Mouse (Mus musculus) liver, embryonic 11.5 days (tissue): ENCODE measurements around the gene Rem1. TPM values are rescaled to one million over a fixed set of nuclear protein-coding genes. Genes with fewer than 3 reads are reported as not detected.
"Not testable (repeated sequence)": the region's sequence is repeated elsewhere in the genome, so short reads cannot be mapped to it uniquely, and the experiment has no call there.

Source experiments
- ATAC-seq: fragments of 200-750 bp; cut with Nextera tagmentation; replicated peaks from 2 replicates; pipeline ENCODE4 v1.8.0; 2017; ENCODE audit warnings: moderate number of reproducible peaks, mild to moderate bottlenecking, moderate TSS enrichment, moderate library complexity; ENCODE audit not compliant: low FRiP score
- DNase-seq: peaks from one replicate; pipeline ENCODE4 v3.0.0-alpha.2; 2017; ENCODE audit warnings: low spot score
- H3K27ac ChIP-seq: fragments of 300-500 bp; sonication (generic); 2 replicates; pipeline ENCODE4 v1.5.1; 2014; ENCODE audit warnings: mild to moderate bottlenecking, low read depth, low read length, control low read depth
- H3K27me3 ChIP-seq: fragments of 300-500 bp; sonication (generic); replicated peaks from 2 replicates; pipeline ENCODE4 v1.6.1; 2014; ENCODE audit warnings: low read length, mixed read lengths; ENCODE audit not compliant: control insufficient read depth, insufficient read depth
- H3K36me3 ChIP-seq: fragments of 300-500 bp; sonication (generic); 2 replicates; pipeline ENCODE4 v1.6.1; 2014; ENCODE audit warnings: mild to moderate bottlenecking, low read length, moderate library complexity, mixed read lengths; ENCODE audit not compliant: control insufficient read depth, insufficient read depth
- H3K4me1 ChIP-seq: fragments of 300-500 bp; sonication (generic); replicated peaks from 2 replicates; pipeline ENCODE4 v1.6.1; 2014; ENCODE audit warnings: low read length, mixed read lengths; ENCODE audit not compliant: control insufficient read depth, insufficient read depth
- H3K4me2 ChIP-seq: fragments of 300-500 bp; sonication (generic); 2 replicates; pipeline ENCODE4 v1.6.1; 2014; ENCODE audit warnings: mild to moderate bottlenecking, control low read depth, moderate library complexity
- H3K4me3 ChIP-seq: fragments of 300-500 bp; sonication (generic); 2 replicates; pipeline ENCODE4 v1.5.1; 2014; ENCODE audit warnings: low read depth, low read length, control low read depth
- H3K9ac ChIP-seq: fragments of 300-500 bp; sonication (generic); 2 replicates; pipeline ENCODE4 v1.6.1; 2014; ENCODE audit warnings: low read depth, low read length, control low read depth
- H3K9me3 ChIP-seq: fragments of 300-500 bp; sonication (generic); 2 replicates; pipeline ENCODE4 v1.6.1; 2016; ENCODE audit warnings: low read length, inconsistent platforms, mixed read lengths; ENCODE audit not compliant: control insufficient read depth
- WGBS: fragments of 180-500 bp; shearing (Covaris S2); extraction: QIAGEN DNeasy Blood & Tissue Kit; methylation state at CpG from one replicate; pipeline ENCODE4 v1.1.7; 2014; 5-methylcytosine and 5-hydroxymethylcytosine counted together
- polyA plus RNA-seq: library from polyadenylated mRNA; unstranded; fragments of >200 nt; fragmentation: Nextera tagmentation; extraction: Ambion mirVana; gene quantifications from 2 replicates; pipeline ENCODE4 v1.2.1, GENCODE M21; 2014

The Rem1 gene
- polyA plus RNA-seq, 1 experiment from 2014 or later = 1.6 TPM

DNA sequence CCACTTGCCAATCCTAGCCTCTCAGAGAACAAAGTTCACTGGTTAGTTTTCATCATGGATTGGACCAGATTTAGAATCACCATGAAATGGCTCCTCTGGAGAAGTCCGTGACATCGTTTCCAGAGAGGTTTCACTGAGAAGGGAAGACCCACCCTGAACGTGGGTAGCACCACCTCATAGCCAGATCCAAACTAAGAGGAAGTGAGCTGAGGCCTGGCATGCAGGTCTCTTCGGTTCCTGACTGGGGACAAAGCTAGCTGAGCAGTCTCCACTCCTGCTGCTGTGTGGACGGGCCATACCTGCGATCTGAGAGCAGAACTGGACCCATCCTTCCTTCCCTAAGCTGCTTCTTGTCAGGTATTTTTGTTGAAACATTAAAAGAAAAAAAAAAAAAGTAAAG lies 34.4 kb downstream of the Rem1 start:
- no peaks in the 10 kb centered on the region for H3K36me3 ChIP-seq
- DNase-seq (no peak), ATAC-seq (no peak)
- H3K27ac ChIP-seq = no peak overlapping the region
- H3K27me3 ChIP-seq = no peaks in the 10 kb centered on the region
- 64% methylated on average over 6 of the region's 6 CpGs for WGBS
- H3K4me3 ChIP-seq = no peak overlapping the region
- no peak overlapping the region for H3K9ac ChIP-seq
- no peaks in the 10 kb centered on the region for H3K4me1 ChIP-seq
- no peaks in the 10 kb centered on the region for H3K9me3 ChIP-seq
- no peak overlapping the region for H3K4me2 ChIP-seq

DNA sequence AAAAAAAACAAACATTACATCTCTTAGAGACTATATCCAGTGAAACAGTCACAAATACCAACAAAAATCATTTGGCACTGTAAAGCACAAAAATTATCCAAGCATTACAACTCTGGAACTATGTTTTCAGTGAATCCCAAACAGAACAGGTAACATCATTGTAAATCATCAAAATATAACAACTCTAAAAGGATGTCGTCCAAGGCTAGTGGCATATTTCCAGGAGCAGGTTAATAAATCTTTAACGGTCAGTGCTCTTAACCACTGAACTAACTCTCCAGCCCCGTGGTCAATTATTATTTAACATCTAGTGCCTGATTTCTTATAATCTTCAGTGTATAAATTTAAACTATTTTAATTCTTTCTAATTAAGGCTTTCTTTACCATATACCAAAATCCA lies 39.4 kb downstream of the Rem1 start:
- 70% methylated on average over 3 of the region's 3 CpGs for WGBS
- not testable (repeated sequence) for H3K27me3 ChIP-seq

DNA sequence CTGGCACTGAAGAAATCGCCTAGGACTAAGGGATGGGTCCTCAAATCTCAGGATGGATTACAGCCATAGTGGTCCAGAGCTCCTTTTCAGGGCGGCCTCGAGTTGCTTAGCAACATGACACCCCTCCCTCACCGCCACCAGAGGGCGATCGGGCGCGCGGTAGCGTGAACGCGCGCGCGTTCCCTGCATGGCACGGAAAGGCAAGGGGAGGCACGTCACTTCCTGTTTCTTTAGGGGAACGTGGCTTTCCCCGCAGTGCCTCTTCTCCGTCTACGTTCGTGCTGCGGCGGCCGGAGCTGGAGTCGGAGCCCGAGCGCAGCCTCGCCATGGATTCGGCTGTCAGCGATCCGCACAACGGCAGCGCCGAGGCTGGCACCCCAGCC lies 42.5 kb downstream of the Rem1 start, which contains the start of gene H13:
TSS of gene H13 (plus strand) at position 206 of the 383 bp plus-strand sequence.
- H3K27ac ChIP-seq = peak within 1 kb of the TSS; percentile 77

More for the DNA sequence above, 39.4 kb downstream of the Rem1 start:
- not testable (repeated sequence) for DNase-seq, H3K36me3 ChIP-seq, H3K27ac ChIP-seq, ATAC-seq, H3K4me3 ChIP-seq, H3K9ac ChIP-seq, H3K4me2 ChIP-seq, H3K9me3 ChIP-seq
- peaks cover 11% of the 10 kb centered on the region for H3K4me1 ChIP-seq

DNA sequence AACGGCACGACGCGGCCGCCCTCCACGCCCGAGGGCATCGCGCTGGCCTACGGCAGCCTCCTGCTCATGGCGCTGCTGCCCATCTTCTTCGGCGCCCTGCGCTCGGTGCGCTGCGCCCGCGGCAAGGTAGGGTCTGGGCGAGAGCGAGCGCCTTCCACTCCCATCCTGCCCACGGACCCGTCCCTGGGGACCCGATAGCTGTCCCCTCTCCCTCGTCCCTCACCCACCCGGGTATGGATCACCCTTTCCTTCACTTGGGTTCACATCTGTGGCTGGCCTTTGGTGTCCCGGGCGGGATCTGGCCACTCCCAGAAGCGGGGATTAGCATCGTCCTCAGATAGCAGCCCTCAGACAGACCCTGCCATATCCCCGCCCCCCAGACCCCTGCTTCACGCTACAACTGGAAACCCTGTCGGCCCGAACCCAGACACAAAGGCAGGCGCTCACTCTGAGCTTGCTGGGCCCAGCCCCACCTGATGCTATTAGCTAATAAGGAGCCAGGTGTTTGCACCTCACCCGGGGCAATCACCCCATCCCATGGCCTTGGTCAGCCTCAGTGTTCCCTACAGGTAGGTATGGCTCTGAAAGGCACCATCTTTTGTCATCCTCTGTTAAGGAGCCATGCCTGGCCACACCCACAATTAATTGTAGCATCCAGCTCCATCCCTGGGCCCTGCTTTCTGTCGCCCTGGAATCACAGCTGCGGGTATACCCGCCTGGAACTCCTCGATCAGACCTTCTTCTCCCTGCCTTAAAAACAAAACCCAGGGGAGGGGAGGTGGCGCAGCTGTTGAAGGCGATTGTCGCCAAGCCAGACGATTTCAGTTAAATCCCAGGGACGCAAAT lies 43.1 kb downstream of the Rem1 start:
- under 1% methylated on average over 46 of the region's 46 CpGs for WGBS
- peak; percentile 70 for DNase-seq

More for the DNA sequence above, 42.5 kb downstream of the Rem1 start, which contains the start of gene H13:
- peak within 1 kb of the TSS; percentile 92 for H3K9ac ChIP-seq
- under 1% methylated on average over 35 of the region's 35 CpGs for WGBS
- ATAC-seq (peak; percentile 76), DNase-seq (peak; percentile 93)
- H3K4me1 ChIP-seq = peaks cover 27% of the 10 kb centered on the region
- peak within 1 kb of the TSS; percentile 96 for H3K4me3 ChIP-seq
- H3K36me3 ChIP-seq = peaks cover 6% of the 10 kb centered on the region; the same call in 1 of the 2 replicates
- peak within 1 kb of the TSS; percentile 95 for H3K4me2 ChIP-seq
- no peaks in the 10 kb centered on the region for H3K9me3 ChIP-seq
- no peaks in the 10 kb centered on the region for H3K27me3 ChIP-seq

DNA sequence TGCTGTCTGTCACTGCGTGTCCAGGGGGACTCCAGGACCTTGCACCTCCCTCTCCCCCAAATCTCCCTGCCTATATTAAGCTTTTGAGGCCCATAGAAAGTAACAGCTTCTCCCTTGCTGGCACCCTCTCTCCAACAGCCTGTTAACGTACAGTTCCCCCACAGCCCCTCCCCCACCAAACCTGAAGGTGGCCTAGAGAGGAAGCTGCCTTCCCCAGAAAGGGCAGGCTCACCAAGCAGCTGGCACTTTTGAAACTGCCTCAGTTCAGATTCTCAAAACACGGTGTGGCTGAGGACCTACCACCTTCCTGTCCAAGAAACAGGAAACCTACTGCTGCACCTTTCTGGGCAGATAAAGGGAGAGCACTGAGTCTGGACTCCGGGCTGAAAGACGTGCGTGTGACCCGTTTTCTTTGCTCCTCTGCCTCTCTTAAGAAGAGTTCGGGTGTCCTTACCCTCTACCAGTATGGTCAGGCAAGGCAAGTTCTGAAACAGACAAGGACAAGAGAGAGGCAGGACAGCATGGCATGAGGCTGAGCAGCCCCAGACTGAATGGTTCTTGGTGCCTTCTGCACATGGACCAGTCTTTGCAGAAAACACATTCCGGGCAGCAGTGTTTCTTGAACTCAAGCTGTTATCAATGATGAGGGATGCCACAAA lies 44.4 kb downstream of the Rem1 start:
- no peaks in the 10 kb centered on the region for H3K9me3 ChIP-seq
- H3K4me3 ChIP-seq = peak overlapping the region; percentile 96
- H3K4me2 ChIP-seq = peak overlapping the region; percentile 95
- peaks cover 12% of the 10 kb centered on the region for H3K36me3 ChIP-seq
- no peaks in the 10 kb centered on the region for H3K27me3 ChIP-seq
- peak overlapping the region; percentile 92; the same call in 1 of the 2 replicates for H3K9ac ChIP-seq
- DNase-seq (no peak), ATAC-seq (no peak; the same call in 1 of the 2 replicates)
- H3K27ac ChIP-seq = peak overlapping the region; percentile 41; the same call in 1 of the 2 replicates
- 26% methylated on average over 9 of the region's 9 CpGs for WGBS
- peaks cover 32% of the 10 kb centered on the region for H3K4me1 ChIP-seq

More for the DNA sequence above, 43.1 kb downstream of the Rem1 start:
- peaks cover 28% of the 10 kb centered on the region for H3K4me1 ChIP-seq
- no peaks in the 10 kb centered on the region for H3K9me3 ChIP-seq
- H3K27ac ChIP-seq = peak overlapping the region; percentile 77
- peak overlapping the region; percentile 92 for H3K9ac ChIP-seq
- H3K27me3 ChIP-seq = no peaks in the 10 kb centered on the region
- peaks cover 6% of the 10 kb centered on the region; the same call in 1 of the 2 replicates for H3K36me3 ChIP-seq
- peak overlapping the region; percentile 96 for H3K4me3 ChIP-seq
- ATAC-seq = peak; percentile 72
- peak overlapping the region; percentile 95 for H3K4me2 ChIP-seq

DNA sequence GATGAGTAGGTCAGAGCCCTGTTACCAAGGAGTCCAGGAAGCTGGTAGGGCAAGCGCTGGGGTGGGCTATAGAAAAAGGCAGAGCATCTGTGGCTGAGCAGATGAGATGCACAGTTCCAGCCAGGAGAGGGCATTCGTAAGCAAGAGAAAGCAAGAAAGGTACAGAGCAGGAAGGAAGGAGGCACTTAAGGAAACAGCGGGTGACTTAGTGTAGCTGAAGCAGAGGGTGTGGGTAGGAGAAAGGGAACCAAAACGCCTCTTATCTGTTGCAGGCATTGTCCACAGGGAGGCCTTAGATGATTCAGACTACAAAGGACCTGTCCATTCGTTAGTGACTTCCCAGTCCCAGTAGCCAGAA lies 44.9 kb downstream of the Rem1 start:
- peaks cover 17% of the 10 kb centered on the region for H3K36me3 ChIP-seq
- H3K4me1 ChIP-seq = peaks cover 32% of the 10 kb centered on the region
- H3K9me3 ChIP-seq = no peaks in the 10 kb centered on the region
- 18% methylated on average over 5 of the region's 5 CpGs for WGBS
- H3K27me3 ChIP-seq = no peaks in the 10 kb centered on the region
- peak overlapping the region; percentile 95 for H3K4me2 ChIP-seq
- H3K4me3 ChIP-seq = peak overlapping the region; percentile 96
- no peak overlapping the region; the same call in 1 of the 2 replicates for H3K27ac ChIP-seq
- ATAC-seq (peak; percentile 44), DNase-seq (no peak)
- no peak overlapping the region for H3K9ac ChIP-seq

DNA sequence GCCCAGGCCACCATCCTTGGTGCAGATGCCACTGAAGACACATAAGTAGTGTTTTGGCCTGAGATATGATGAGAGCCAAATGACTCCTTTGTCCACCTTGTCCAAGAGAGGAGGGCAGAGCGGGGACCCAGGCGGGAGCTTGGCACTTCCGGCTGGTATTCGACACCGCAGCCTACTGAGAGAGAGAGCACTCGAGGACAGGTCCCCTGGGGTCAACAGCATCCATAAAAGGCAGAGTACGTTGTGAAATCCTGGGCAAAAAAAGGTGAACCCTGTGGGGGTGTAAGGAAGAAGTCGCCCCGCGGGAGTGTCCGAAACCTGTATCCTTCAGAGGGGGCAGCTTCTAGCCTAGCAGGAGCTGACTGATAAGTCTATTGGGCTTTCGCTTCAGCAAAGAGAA lies 45.4 kb downstream of the Rem1 start:
- DNase-seq = no peak
- no peak overlapping the region for H3K27ac ChIP-seq
- 87% methylated on average over 12 of the region's 12 CpGs for WGBS

DNA sequence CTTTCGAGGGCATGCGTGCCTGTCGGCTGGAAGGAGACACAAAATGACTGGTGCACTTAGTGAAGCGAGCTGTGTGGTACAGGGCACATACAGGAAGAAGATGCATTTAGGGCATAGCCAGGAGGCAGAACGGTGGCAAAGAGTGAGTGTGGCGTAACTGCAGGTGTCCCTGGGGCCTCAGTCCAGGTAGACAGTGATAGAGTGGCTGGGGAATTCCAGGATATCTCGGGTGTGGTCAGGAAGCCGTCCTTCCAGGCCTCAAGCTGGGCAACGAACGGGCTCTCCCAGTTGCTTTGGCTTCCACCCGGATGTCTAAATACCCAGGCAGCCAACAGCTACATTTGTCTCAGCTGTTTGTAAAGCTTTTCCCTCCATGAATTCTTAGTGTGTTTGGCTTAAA lies 47.4 kb downstream of the Rem1 start:
- Histone ChIP-seq H3K9me3 (no peaks in the 10 kb centered on the region), H3K4me3 (no peak overlapping the region), H3K27ac (no peak overlapping the region), H3K4me2 (no peak overlapping the region), H3K9ac (no peak overlapping the region), H3K36me3 (peaks cover 32% of the 10 kb centered on the region), H3K4me1 (peaks cover 32% of the 10 kb centered on the region), H3K27me3 (no peaks in the 10 kb centered on the region)
- DNase-seq (no peak), ATAC-seq (no peak)
- 82% methylated on average over 11 of the region's 11 CpGs for WGBS

More for the DNA sequence above, 45.4 kb downstream of the Rem1 start:
- H3K4me2 ChIP-seq = peak overlapping the region; percentile 95
- peak overlapping the region; percentile 13; the same call in 1 of the 2 replicates for H3K4me3 ChIP-seq
- no peak for ATAC-seq
- no peaks in the 10 kb centered on the region for H3K9me3 ChIP-seq
- H3K9ac ChIP-seq = no peak overlapping the region
- H3K27me3 ChIP-seq = no peaks in the 10 kb centered on the region
- H3K4me1 ChIP-seq = peaks cover 32% of the 10 kb centered on the region
- H3K36me3 ChIP-seq = peaks cover 20% of the 10 kb centered on the region
